Mouse (Mus musculus) heart, adult 8-10 months (tissue): ENCODE data around the gene Scmh1. TPM values are rescaled to one million over a fixed set of nuclear protein-coding genes. Genes with fewer than 3 reads are reported as not detected.

Experiments
- DNase-seq: peaks from one replicate; pipeline ENCODE4 v3.0.0; 2022; ENCODE audit warnings: low spot score
- total RNA-seq, 4 experiments: library from RNA; stranded (reverse); gene quantifications; 2 replicates each; pipeline ENCODE4 v1.2.4; 2022

Gene Scmh1
- total RNA-seq, 4 experiments from 2014 or later = 58.6 to 65.6 (median 61.3) TPM

DNA sequence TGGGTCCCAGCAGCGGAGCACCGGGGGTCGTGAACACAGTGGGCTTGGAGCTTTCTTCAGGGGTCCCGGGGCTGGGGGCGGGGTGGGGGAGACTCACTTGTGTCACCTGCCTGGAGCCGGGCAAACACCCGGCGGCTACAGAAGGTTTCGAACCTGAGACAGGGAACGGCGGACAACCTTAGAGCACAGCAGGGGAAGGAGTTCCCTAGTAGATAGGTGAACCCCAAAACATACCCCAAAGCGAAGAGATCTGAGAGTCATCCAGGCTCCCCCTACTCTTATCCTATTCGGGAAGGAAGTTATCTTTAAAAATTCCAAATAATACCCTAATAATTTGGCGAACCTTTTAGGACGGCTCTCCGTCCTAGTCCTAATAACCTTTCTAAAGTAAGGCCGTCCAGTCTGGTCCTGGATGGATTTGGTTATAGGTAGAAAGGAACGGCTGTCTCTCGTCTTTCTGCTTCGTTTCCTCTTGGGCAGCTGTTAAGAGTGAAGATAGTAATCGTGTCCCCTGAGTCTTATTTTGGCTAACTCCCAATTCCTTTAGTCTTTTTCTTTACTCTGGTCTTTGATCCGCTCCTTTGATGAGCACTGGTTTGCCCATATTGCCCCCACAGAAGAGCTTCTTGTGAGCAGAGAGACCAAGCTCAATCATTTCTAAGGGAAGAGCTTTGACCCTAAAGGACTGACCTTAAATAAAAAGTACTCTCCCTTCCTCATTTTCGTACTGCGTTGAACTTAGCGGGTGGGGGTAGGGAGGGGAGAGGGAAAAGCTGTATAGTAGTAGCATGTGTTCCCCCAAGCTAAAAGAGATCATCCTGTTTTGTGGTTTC is 941 bp downstream of the Scmh1 start:
- DNase-seq = peak; percentile 24

DNA sequence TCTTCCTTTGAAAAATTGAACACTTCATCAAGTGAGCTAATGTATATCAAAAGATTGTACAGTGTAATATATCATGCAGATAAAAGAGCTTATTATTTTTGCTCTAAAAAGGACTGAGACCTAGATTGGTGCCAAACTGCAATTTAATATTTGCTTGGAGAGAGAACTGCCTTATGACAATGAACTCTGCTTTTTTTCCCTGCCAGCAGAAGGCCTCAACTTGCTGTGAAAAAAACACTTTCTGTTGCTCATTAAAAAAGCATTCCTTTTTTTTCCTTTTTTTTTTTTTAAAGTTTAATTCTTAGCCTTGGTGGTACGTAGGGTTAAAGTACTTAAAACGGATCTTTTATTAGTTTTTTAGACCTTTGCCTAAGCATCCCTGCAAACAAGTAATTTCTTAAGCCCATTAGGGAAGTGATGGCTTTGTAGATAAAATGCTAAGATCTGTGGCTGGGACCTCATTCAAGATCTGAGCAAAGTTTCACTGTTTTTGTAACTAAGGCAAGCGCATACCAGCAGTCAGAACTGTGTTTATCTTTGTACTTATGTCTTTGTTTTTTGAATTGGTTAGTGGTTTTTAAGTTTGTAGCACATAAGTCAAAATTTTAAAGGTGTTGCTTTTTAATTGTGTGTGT is 1.7 kb downstream of the Scmh1 start:
- DNase-seq = no peak

GRCm38 (mm10) chr4:120418053-120418452 is 13.0 kb downstream of the Scmh1 start:
- no peak for DNase-seq

DNA sequence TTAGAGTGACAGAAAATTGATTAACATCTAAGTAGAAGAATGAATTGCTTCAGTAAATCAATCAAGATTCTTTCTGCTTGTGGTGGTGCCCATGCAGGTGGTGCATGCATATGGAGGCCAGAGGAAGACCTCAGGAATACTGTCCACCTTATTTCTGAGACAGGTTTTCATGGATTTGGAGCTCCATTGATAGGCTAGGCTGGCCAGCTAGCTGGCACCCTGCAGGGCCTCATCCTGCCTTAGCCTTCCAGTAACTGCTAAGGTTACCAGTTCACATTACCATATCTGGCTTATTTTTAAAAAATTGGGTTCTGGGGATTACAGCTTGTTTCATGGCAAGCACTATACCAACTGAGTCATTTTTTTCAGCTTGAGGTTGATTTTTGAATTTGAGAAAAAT is 15.1 kb downstream of the Scmh1 start:
- DNase-seq = no peak

DNA sequence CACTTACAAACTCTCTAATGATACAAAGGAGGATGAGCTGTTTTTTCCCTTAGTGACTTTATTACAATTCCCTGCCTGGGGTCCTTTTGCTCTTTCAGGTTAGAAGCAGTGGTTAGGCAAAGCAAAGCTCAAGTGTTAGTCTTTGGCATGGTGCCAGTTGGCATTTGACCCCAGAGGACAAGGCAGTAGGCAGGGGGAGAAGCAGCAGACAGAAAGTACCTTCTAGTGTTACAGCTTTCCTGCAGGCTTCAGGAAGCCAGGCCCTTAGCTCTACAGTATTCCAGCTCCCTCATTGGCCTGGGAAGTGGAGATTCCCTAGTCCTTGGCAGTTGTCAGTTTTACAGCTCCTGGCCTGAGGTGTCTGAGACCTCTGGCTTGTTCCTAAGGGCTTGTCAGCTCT is 15.6 kb downstream of the Scmh1 start:
- DNase-seq = no peak

GRCm38 (mm10) chr4:120430601-120431000 is 25.5 kb downstream of the Scmh1 start:
- no peak for DNase-seq

- DNase-seq = no peak
Measured at GRCm38 (mm10) chr4:120432599-120433373, 27.7 kb downstream of the Scmh1 start.

- DNase-seq = no peak
Measured at GRCm38 (mm10) chr4:120461741-120462140, 56.7 kb downstream of the Scmh1 start.

DNA sequence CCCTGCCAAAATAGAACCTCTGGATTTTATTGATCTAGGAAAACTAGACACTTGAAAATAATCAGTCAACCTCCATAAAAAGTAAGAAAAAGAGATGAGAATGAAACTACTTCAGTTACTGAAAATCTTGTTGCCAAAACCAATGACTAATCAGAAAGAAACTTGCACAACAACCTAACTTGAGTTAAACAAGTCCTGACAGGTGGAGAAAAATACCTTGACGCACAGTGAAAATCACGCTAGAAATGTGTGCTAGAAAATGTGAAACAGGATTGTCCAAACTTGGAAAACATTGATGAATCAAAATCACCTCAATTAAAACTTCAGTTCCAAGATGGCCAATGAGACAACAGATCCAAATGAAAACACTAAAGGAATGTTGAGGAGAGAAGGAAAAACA is 67.9 kb downstream of the Scmh1 start:
- no peak for DNase-seq

DNA sequence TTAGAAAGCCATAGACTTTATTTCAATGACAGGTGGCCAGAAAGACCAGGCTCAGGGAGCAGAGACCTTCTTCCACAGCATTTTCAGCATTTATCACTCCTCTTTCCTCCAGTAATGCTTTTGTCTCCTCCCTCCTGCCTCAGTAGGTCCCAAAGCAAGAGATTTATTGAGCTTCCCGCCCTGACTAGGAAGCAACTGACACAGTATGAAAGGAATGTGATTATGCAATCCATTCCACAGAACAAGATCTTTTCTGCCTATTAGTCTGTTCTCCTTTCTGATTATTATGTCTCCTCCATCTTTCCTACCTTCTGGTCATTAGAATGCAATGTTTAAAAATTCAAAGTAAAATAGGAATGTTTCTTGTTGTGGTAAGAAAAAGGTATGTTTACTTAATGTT is 82.6 kb downstream of the Scmh1 start:
- peak; percentile 11 for DNase-seq

DNA sequence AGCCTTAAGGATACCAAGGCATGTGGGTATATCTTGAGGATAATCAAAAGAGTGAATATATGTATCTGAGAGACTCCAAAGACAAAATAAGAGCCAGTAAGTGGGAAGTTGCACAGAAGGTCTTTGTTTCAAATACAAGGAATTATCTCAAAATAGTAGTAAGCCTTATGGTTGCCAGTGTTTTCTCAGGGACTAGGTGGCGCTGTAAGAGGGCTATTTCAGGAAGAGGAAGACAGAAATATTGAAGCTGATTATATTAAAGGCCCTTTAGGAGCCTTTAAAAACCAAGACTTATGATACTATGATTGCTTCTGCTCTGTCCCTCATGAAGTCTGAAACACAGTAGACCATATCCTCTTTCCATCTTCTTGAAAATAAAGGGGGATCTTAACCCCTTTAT is 101.9 kb downstream of the Scmh1 start:
- no peak for DNase-seq

DNA sequence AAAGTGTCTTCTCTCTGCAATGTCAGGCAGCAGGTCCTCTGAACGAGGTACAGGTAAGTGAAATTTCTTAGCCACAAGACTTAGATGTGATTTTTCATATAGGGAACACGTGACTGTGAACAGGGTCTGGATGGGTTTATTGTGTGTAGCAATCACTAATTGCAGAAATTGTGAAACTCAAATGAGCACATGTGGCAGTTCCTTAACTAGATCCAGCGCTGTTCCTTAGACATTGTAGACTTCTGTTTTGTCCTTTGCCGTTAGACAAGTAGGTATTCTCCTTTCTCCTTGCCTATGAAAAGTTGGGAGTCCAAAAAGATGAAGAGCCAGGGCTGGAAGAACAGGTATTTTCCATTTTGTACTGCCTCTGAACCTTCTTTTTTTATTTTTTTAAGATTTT is 106.1 kb downstream of the Scmh1 start:
- no peak for DNase-seq

DNA sequence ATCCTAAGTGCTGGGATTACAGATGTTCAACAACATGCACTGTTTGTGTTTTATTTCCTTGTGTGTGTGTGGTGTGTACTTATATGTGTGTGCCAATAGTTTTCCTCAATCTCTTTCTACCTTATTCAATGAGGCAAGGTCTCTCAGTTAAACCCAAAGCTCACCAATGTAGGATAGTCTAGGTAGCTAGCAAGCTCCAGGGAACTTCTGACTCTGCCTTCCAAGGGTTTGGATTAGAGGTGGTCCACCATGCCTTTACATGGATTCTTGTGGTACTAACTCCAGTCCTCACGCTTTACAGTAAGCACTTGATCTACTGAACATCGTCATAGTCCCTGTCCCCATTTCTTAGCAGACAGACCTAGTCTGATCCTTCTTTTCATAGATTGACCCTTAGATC is 109.3 kb downstream of the Scmh1 start:
- DNase-seq = no peak

GRCm38 (mm10) chr4:120516491-120516890 is 111.4 kb downstream of the Scmh1 start:
- no peak for DNase-seq

GRCm38 (mm10) chr4:120516907-120517306 is 111.8 kb downstream of the Scmh1 start:
- DNase-seq = no peak

DNA sequence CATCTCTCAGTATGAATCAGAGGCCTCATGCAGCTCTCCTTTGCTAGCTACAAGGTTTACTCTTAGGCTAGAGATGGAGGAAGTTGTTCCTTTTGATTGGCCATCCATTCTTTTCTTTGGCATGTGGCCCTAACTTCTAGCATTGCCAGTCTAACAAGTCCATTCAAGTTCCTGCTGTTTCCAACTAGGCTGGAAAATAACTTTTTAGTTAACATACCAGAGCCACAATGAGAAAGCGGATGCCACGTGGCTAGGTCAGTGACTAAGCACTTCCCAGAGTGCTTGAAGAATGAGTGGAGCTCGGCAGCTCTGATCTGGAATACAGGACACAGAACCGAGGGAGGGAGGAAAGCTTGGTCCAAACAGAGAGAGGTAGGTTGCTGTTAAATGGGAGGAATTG is 112.3 kb downstream of the Scmh1 start:
- peak; percentile 36 for DNase-seq

DNA sequence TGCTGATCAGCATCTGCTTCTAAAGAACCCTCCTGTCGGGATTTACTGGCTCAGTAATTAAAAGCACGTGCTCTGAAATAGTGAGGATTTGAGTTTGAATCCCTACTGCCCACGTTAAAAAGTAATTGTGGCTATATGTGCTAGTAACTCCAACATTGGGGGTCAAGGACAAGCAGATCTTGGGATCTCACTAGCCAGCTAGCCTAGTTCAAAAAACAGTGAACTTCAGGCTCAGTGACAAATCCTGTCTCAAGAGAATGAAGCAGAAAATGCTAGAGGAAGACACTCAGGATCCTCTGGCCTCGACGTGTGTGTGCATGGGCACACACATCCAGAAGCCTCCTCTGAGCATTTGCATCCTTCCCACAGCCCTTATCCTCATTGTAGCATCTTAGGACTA is 116.7 kb downstream of the Scmh1 start:
- DNase-seq = no peak

DNA sequence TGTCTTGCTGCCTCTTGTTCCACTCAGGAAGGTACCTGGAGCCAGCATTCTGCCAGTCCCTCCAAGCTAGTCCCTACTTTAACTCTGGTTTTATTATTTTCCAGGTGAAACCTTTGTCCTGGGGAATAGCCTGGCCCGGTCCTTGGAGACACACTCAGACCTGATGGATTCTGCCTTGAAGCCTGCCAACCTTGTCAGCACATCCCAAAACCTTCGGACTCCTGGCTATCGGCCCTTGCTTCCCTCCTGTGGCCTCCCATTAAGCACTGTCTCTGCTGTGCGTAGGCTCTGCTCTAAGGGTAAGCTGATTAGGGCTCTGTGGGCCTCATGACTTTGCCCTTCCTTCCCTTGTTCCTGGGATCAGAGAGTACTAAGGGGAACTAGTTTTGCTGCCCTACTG is 117.3 kb downstream of the Scmh1 start:
- no peak for DNase-seq

DNA sequence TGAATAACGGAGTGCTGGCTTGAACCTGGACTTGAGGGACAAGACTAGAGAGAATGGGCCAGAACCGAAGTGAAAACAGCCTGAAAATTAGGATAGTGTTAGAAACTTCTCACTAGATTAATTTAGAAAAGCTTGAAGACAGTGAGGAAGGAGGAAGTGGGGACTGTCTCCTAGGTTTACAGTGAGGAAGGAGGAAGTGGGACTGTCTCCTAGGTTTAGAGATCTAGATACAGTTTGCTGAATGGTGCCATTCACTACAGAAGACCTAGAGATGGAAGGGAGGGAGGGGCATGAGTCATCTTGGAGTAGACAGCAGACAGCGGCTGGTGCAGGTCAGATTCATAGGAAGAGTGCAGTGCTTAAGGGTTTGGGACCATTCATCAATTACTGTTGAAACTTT is 118.0 kb downstream of the Scmh1 start:
- no peak for DNase-seq

GRCm38 (mm10) chr4:120528171-120528570 is 123.1 kb downstream of the Scmh1 start:
- DNase-seq = peak; percentile 32

GRCm38 (mm10) chr4:120531986-120532385 is 126.9 kb downstream of the Scmh1 start, which contains the start of gene Slfnl1:
Gene Slfnl1 (plus strand): TSS chr4:120532231.
- DNase-seq = no peak

DNA sequence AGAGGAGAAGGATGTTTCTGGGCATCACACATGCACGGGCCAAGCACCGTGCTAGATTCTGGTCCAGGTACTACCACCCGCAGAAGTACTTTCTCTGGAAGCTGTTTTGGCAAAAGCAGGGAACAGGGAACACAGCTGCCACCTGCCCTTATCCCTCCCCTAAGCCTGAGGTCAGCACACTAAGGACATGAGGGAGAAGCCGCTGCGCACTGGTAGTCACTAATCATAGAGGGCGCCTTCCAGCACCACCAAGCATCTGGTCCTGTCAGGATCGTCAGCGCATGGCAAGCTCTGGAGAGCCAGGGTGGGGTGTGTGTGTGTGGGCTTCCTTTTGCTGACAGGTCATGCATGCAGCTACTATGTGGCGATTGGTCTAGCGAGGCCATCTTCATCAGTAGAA is 133.6 kb downstream of the Scmh1 start:
- DNase-seq = no peak
